Mouse (Mus musculus) hindbrain, postnatal 0 days (tissue): ENCODE measurements around the gene Stambp. TPM values are rescaled to one million over a fixed set of nuclear protein-coding genes. Genes with fewer than 3 reads are reported as not detected.

Experiments used
- ATAC-seq: fragments of 200-750 bp; cut with Nextera tagmentation; 2 replicates; pipeline ENCODE4 v1.8.0; 2017; ENCODE audit warnings: mild to moderate bottlenecking, moderate TSS enrichment, moderate library complexity
- DNase-seq: peaks from one replicate; pipeline ENCODE4 v3.0.0-alpha.2; 2015; ENCODE audit warnings: low spot score
- H3K27ac ChIP-seq: fragments of 300-500 bp; sonication (generic); 2 replicates; pipeline ENCODE4 v1.5.1; 2014; ENCODE audit warnings: mild to moderate bottlenecking
- H3K27me3 ChIP-seq: fragments of 300-500 bp; sonication (generic); 2 replicates; pipeline ENCODE4 v1.6.1; 2014; ENCODE audit warnings: low read length, mixed read lengths; ENCODE audit not compliant: insufficient read depth
- H3K36me3 ChIP-seq: fragments of 300-500 bp; sonication (generic); 2 replicates; pipeline ENCODE4 v1.6.1; 2014; ENCODE audit warnings: low read length, mixed read lengths; ENCODE audit not compliant: insufficient read depth
- H3K4me1 ChIP-seq: fragments of 300-500 bp; sonication (generic); 2 replicates; pipeline ENCODE4 v1.6.1; 2014; ENCODE audit warnings: antibody characterized with exemption, low read length, mixed read lengths; ENCODE audit not compliant: insufficient read depth
- H3K4me2 ChIP-seq: fragments of 300-500 bp; sonication (generic); 2 replicates; pipeline ENCODE4 v1.6.1; 2014; ENCODE audit warnings: low read depth, mild to moderate bottlenecking, low read length, moderate library complexity, mixed read lengths
- H3K4me3 ChIP-seq: fragments of 300-500 bp; sonication (generic); 2 replicates; pipeline ENCODE4 v1.5.1; 2014; ENCODE audit warnings: low read length
- H3K9ac ChIP-seq: fragments of 300-500 bp; sonication (generic); replicated peaks from 2 replicates; pipeline ENCODE4 v1.6.1; 2014; ENCODE audit warnings: mild to moderate bottlenecking, low read length, moderate library complexity, mixed read lengths
- H3K9me3 ChIP-seq: fragments of 300-500 bp; sonication (generic); 2 replicates; pipeline ENCODE4 v1.6.1; 2016; ENCODE audit warnings: low read length, mixed read lengths
- CTCF ChIP-seq: IDR thresholded peaks from 2 replicates; pipeline ENCODE4 v1.5.1; 2016; ENCODE audit warnings: antibody characterized with exemption, control low read depth, low read depth
- WGBS: fragments of 180-500 bp; shearing (Covaris S2); extraction: QIAGEN DNeasy Blood & Tissue Kit; methylation state at CpG from one replicate; pipeline ENCODE4 v1.1.7; 2014; 5-methylcytosine and 5-hydroxymethylcytosine counted together
- polyA plus RNA-seq: library from polyadenylated mRNA; unstranded; fragments of >200 nt; fragmentation: Nextera tagmentation; extraction: Ambion mirVana; gene quantifications from 2 replicates; pipeline ENCODE4 v1.2.1, GENCODE M21; 2015
- total RNA-seq: library from RNA; depleted of rRNA; stranded (reverse); fragments of >200 nt; gene quantifications from 2 replicates; pipeline ENCODE4 v1.2.3, GENCODE M21; 2014

Stambp gene
- total and polyA plus RNA-seq, 2 experiments from 2014 or later: 9.5 to 58.2 TPM

GRCm38 (mm10) chr6:83510210-83510609, 62.3 kb downstream of the Stambp start:
- H3K27ac ChIP-seq: no peak overlapping the region
- WGBS: 61% methylated on average over 2 of the region's 2 CpGs
- H3K36me3 ChIP-seq: no peaks in the 10 kb centered on the region
- no peak overlapping the region for H3K4me2 ChIP-seq
- ATAC-seq (no peak), DNase-seq (no peak)
- H3K4me1 ChIP-seq: peaks cover 6% of the 10 kb centered on the region; the same call in 1 of the 2 replicates
- no peaks in the 10 kb centered on the region for H3K27me3 ChIP-seq
- no peak overlapping the region for H3K4me3 ChIP-seq
- peak; percentile 50 for TF ChIP-seq CTCF
- H3K9ac ChIP-seq: no peak overlapping the region
- H3K9me3 ChIP-seq: no peaks in the 10 kb centered on the region

GRCm38 (mm10) chr6:83509442-83509841, 63.1 kb downstream of the Stambp start:
- 26% methylated on average over 8 of the region's 8 CpGs for WGBS
- Histone ChIP-seq H3K27me3 (no peaks in the 10 kb centered on the region), H3K9me3 (no peaks in the 10 kb centered on the region), H3K36me3 (no peaks in the 10 kb centered on the region), H3K4me3 (no peak overlapping the region), H3K4me1 (peaks cover 6% of the 10 kb centered on the region; the same call in 1 of the 2 replicates), H3K4me2 (no peak overlapping the region), H3K9ac (no peak overlapping the region), H3K27ac (no peak overlapping the region)
- DNase-seq (peak; percentile 67), ATAC-seq (no peak)
- peak; percentile 35 for TF ChIP-seq CTCF

- TF ChIP-seq CTCF: no peak
- peak overlapping the region; percentile 64 for H3K4me2 ChIP-seq
- ATAC-seq: no peak
- H3K4me3 ChIP-seq: peak overlapping the region; percentile 54
- peak overlapping the region; percentile 75 for H3K9ac ChIP-seq
- no peaks in the 10 kb centered on the region for H3K9me3 ChIP-seq
- DNase-seq: no peak
- WGBS: 33% methylated on average over 6 of the region's 6 CpGs
- H3K27ac ChIP-seq: peak overlapping the region; percentile 94
- peaks cover 6% of the 10 kb centered on the region; the same call in 1 of the 2 replicates for H3K4me1 ChIP-seq
- H3K36me3 ChIP-seq: no peaks in the 10 kb centered on the region
- H3K27me3 ChIP-seq: no peaks in the 10 kb centered on the region
Measured at GRCm38 (mm10) chr6:83507168-83507546, 65.4 kb downstream of the Stambp start.

- peak; percentile 24; the same call in 1 of the 2 replicates for TF ChIP-seq CTCF
- H3K4me1 ChIP-seq: peaks cover 6% of the 10 kb centered on the region; the same call in 1 of the 2 replicates
- WGBS: under 1% methylated on average over 54 of the region's 54 CpGs
- ATAC-seq (peak; percentile 98), DNase-seq (peak; percentile 99)
- peak within 1 kb of the TSS; percentile 64 for H3K4me2 ChIP-seq
- no peaks in the 10 kb centered on the region for H3K9me3 ChIP-seq
- peak within 1 kb of the TSS; percentile 75 for H3K9ac ChIP-seq
- H3K36me3 ChIP-seq: no peaks in the 10 kb centered on the region
- peak within 1 kb of the TSS; percentile 94 for H3K27ac ChIP-seq
- H3K27me3 ChIP-seq: no peaks in the 10 kb centered on the region
- H3K4me3 ChIP-seq: peak within 1 kb of the TSS; percentile 54
Measured at GRCm38 (mm10) chr6:83506258-83507167, 66.0 kb downstream of the Stambp start, which contains the start of gene Dguok. TSS of gene Dguok (minus strand) at chr6:83506969.

- no peak for TF ChIP-seq CTCF
- DNase-seq (no peak), ATAC-seq (no peak)
- Histone ChIP-seq H3K4me3 (peak overlapping the region; percentile 54), H3K4me2 (peak overlapping the region; percentile 64), H3K27ac (peak overlapping the region; percentile 94), H3K36me3 (no peaks in the 10 kb centered on the region), H3K27me3 (no peaks in the 10 kb centered on the region), H3K9me3 (no peaks in the 10 kb centered on the region), H3K4me1 (peaks cover 6% of the 10 kb centered on the region; the same call in 1 of the 2 replicates), H3K9ac (peak overlapping the region; percentile 75; the same call in 1 of the 2 replicates)
- 92% methylated on average over 4 of the region's 4 CpGs for WGBS
Measured at GRCm38 (mm10) chr6:83505554-83505953, 67.0 kb downstream of the Stambp start.

- Histone ChIP-seq H3K4me1 (peaks cover 6% of the 10 kb centered on the region; the same call in 1 of the 2 replicates), H3K9me3 (no peaks in the 10 kb centered on the region), H3K36me3 (no peaks in the 10 kb centered on the region), H3K27me3 (no peaks in the 10 kb centered on the region), H3K4me3 (no peak overlapping the region), H3K27ac (no peak overlapping the region), H3K4me2 (no peak overlapping the region), H3K9ac (no peak overlapping the region)
- 88% methylated on average over 3 of the region's 3 CpGs for WGBS
- no peak for TF ChIP-seq CTCF
- DNase-seq: no peak
- no peak for ATAC-seq
Measured at GRCm38 (mm10) chr6:83503361-83503760, 69.2 kb downstream of the Stambp start.

GRCm38 (mm10) chr6:83502656-83503055, 69.9 kb downstream of the Stambp start:
- Histone ChIP-seq H3K4me2 (no peak overlapping the region), H3K4me3 (no peak overlapping the region), H3K9me3 (no peaks in the 10 kb centered on the region), H3K27ac (no peak overlapping the region), H3K27me3 (no peaks in the 10 kb centered on the region), H3K4me1 (peaks cover 6% of the 10 kb centered on the region; the same call in 1 of the 2 replicates), H3K9ac (no peak overlapping the region), H3K36me3 (no peaks in the 10 kb centered on the region)
- WGBS: 84% methylated on average over 3 of the region's 3 CpGs
- ATAC-seq: no peak
- TF ChIP-seq CTCF: no peak
- no peak for DNase-seq
